Mouse (Mus musculus): ENCODE results near the gene Etfa. TPM values are rescaled to one million over a fixed set of nuclear protein-coding genes. Genes with fewer than 3 reads are reported as not detected.
A peak's percentile ranks its signal among the peaks of the same experiment; 100 is the strongest.

The Etfa gene
- polyA plus RNA-seq (2015; fragmentation: Nextera tagmentation; extraction: Ambion mirVana) = 175 and 196 TPM in 2 replicates

- under 1% methylated on average over 42 of the region's 47 CpGs for WGBS
Observed at GRCm38 (mm10) chr9:55512027-55512543, at the start of gene Etfa. Gene Etfa (minus strand): TSS chr9:55512243.

DNA sequence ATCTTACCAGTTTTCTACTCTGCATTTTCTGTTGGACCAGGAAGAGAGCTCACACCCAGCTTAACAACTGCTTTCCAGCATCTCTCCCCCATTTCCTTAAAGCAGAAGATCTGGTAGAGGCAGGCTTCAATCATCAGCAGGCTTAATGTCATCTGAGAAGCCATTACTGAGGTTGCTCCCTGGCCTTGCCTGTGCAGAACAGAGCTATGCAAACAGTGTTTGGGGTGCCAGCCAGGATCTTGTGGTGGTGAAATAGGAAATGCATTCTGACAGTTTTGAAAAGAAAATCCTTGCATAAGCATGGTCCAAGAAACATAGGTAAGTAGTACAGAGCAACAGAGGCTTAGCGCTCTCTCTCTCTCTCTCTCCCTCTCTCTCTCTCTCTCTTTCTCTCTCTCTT, 48.9 kb upstream of the Etfa start:
- no peak overlapping the region for H3K27ac ChIP-seq (ENCODE audit: low read length)
- H3K9ac ChIP-seq (replicated peaks; ENCODE audit: low read depth) = no peak overlapping the region
- TF ChIP-seq EP300 (IDR thresholded peaks at IDR 0.05) = no peak
- TF ChIP-seq CTCF (IDR thresholded peaks at IDR 0.05) = no peak
- ATAC-seq (no peak), DNase-seq (ENCODE audit: low spot score) (no peak)
- no peaks in the 10 kb centered on the region for H3K27me3 ChIP-seq (replicated peaks; ENCODE audit: insufficient read depth, low read length)
- H3K4me3 ChIP-seq (ENCODE audit: low read depth, low read length) = no peak overlapping the region
- H3K36me3 ChIP-seq (ENCODE audit: insufficient read depth, low read length) = no peaks in the 10 kb centered on the region
- no peaks in the 10 kb centered on the region for H3K4me1 ChIP-seq (ENCODE audit: insufficient read depth, low read depth, low read length)
- WGBS = 75% methylated on average over 1 of the region's 1 CpGs
- H3K9me3 ChIP-seq (ENCODE audit: low read length) = no peaks in the 10 kb centered on the region
- H3K4me2 ChIP-seq (replicated peaks; ENCODE audit: low read depth, low read length) = no peak overlapping the region

More at GRCm38 (mm10) chr9:55512027-55512543, at the start of gene Etfa:
- Histone ChIP-seq H3K9ac (replicated peaks; ENCODE audit: low read depth) (peak within 1 kb of the TSS; percentile 91), H3K4me2 (replicated peaks; ENCODE audit: low read depth, low read length) (peak within 1 kb of the TSS; percentile 81), H3K27me3 (replicated peaks; ENCODE audit: insufficient read depth, low read length) (no peaks in the 10 kb centered on the region), H3K9me3 (ENCODE audit: low read length) (no peaks in the 10 kb centered on the region), H3K27ac (ENCODE audit: low read length) (peak within 1 kb of the TSS; percentile 95), H3K4me3 (ENCODE audit: low read depth, low read length) (peak within 1 kb of the TSS; percentile 85), H3K4me1 (ENCODE audit: insufficient read depth, low read depth, low read length) (peaks cover 3% of the 10 kb centered on the region; the same call in 1 of the 2 replicates), H3K36me3 (ENCODE audit: insufficient read depth, low read length) (no peaks in the 10 kb centered on the region)
- DNase-seq (ENCODE audit: low spot score) (peak; percentile 99), ATAC-seq (peak; percentile 99)
- TF ChIP-seq CTCF (IDR thresholded peaks at IDR 0.05) (no peak), EP300 (IDR thresholded peaks at IDR 0.05) (peak; percentile 63)

GRCm38 (mm10) chr9:55554986-55555385, 42.9 kb upstream of the Etfa start:
- TF ChIP-seq CTCF (IDR thresholded peaks at IDR 0.05) (no peak), EP300 (IDR thresholded peaks at IDR 0.05) (no peak)
- 39% methylated on average over 1 of the region's 1 CpGs for WGBS
- no peak overlapping the region for H3K4me3 ChIP-seq (ENCODE audit: low read depth, low read length)

GRCm38 (mm10) chr9:55549302-55549890, 37.4 kb upstream of the Etfa start:
- H3K27me3 ChIP-seq (replicated peaks; ENCODE audit: insufficient read depth, low read length) = peaks cover 52% of the 10 kb centered on the region
- H3K4me1 ChIP-seq (ENCODE audit: insufficient read depth, low read depth, low read length) = peaks cover 7% of the 10 kb centered on the region; the same call in 1 of the 2 replicates
- no peak overlapping the region for H3K4me2 ChIP-seq (replicated peaks; ENCODE audit: low read depth, low read length)
- H3K9me3 ChIP-seq (ENCODE audit: low read length) = no peaks in the 10 kb centered on the region
- no peak overlapping the region for H3K27ac ChIP-seq (ENCODE audit: low read length)
- no peak overlapping the region for H3K4me3 ChIP-seq (ENCODE audit: low read depth, low read length)
- WGBS = 10% methylated on average over 16 of the region's 16 CpGs
- no peak for TF ChIP-seq EP300 (IDR thresholded peaks at IDR 0.05)
- TF ChIP-seq CTCF (IDR thresholded peaks at IDR 0.05) = peak; percentile 57
- DNase-seq (ENCODE audit: low spot score) = no peak
- H3K36me3 ChIP-seq (ENCODE audit: insufficient read depth, low read length) = no peaks in the 10 kb centered on the region
- no peak for ATAC-seq
- H3K9ac ChIP-seq (replicated peaks; ENCODE audit: low read depth) = no peak overlapping the region

More at GRCm38 (mm10) chr9:55554986-55555385, 42.9 kb upstream of the Etfa start:
- Histone ChIP-seq H3K36me3 (ENCODE audit: insufficient read depth, low read length) (no peaks in the 10 kb centered on the region), H3K4me2 (replicated peaks; ENCODE audit: low read depth, low read length) (no peak overlapping the region), H3K27me3 (replicated peaks; ENCODE audit: insufficient read depth, low read length) (no peaks in the 10 kb centered on the region), H3K9ac (replicated peaks; ENCODE audit: low read depth) (no peak overlapping the region), H3K9me3 (ENCODE audit: low read length) (no peaks in the 10 kb centered on the region), H3K27ac (ENCODE audit: low read length) (no peak overlapping the region), H3K4me1 (ENCODE audit: insufficient read depth, low read depth, low read length) (no peaks in the 10 kb centered on the region)
- DNase-seq (ENCODE audit: low spot score) (no peak), ATAC-seq (no peak)

DNA sequence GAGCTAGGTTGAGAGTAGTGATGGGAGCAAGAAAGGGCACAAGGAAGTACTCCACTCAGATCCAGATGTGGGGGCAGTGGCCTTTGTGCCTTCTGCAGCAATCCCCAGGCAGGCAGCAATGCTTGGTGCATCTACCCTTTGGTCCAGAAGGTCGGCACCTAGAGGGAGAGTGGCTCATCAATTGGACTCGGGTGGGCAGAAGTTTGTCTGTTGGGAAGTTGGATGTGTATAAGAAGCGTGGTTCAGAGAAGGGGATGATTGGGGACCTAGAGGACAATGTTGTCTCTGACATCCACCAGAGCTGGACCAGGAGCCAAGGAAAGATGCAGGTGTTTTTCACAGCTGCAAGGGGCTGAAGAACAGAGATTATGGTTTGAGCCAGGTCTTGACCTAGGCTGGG, 36.8 kb upstream of the Etfa start:
- Histone ChIP-seq H3K4me1 (ENCODE audit: insufficient read depth, low read depth, low read length) (peaks cover 11% of the 10 kb centered on the region; the same call in 1 of the 2 replicates), H3K9me3 (ENCODE audit: low read length) (no peaks in the 10 kb centered on the region), H3K9ac (replicated peaks; ENCODE audit: low read depth) (no peak overlapping the region), H3K4me3 (ENCODE audit: low read depth, low read length) (no peak overlapping the region), H3K27ac (ENCODE audit: low read length) (no peak overlapping the region), H3K4me2 (replicated peaks; ENCODE audit: low read depth, low read length) (no peak overlapping the region), H3K36me3 (ENCODE audit: insufficient read depth, low read length) (no peaks in the 10 kb centered on the region), H3K27me3 (replicated peaks; ENCODE audit: insufficient read depth, low read length) (peaks cover 56% of the 10 kb centered on the region)
- 30% methylated on average over 3 of the region's 3 CpGs for WGBS
- TF ChIP-seq EP300 (IDR thresholded peaks at IDR 0.05) (no peak), CTCF (IDR thresholded peaks at IDR 0.05) (no peak)
- ATAC-seq = no peak
- DNase-seq (ENCODE audit: low spot score) = no peak

GRCm38 (mm10) chr9:55546176-55547010, 34.4 kb upstream of the Etfa start:
- Histone ChIP-seq H3K36me3 (ENCODE audit: insufficient read depth, low read length) (no peaks in the 10 kb centered on the region), H3K4me3 (ENCODE audit: low read depth, low read length) (peak overlapping the region; percentile 20), H3K27ac (ENCODE audit: low read length) (no peak overlapping the region), H3K9me3 (ENCODE audit: low read length) (no peaks in the 10 kb centered on the region), H3K9ac (replicated peaks; ENCODE audit: low read depth) (no peak overlapping the region), H3K4me1 (ENCODE audit: insufficient read depth, low read depth, low read length) (peaks cover 17% of the 10 kb centered on the region), H3K27me3 (replicated peaks; ENCODE audit: insufficient read depth, low read length) (peaks cover 76% of the 10 kb centered on the region), H3K4me2 (replicated peaks; ENCODE audit: low read depth, low read length) (peak overlapping the region; percentile 48)
- peak; percentile 79 for ATAC-seq
- peak; percentile 60 for DNase-seq (ENCODE audit: low spot score)
- 5% methylated on average over 63 of the region's 63 CpGs for WGBS
- TF ChIP-seq EP300 (IDR thresholded peaks at IDR 0.05) (no peak), CTCF (IDR thresholded peaks at IDR 0.05) (no peak)
